Mouse (Mus musculus) ovary, postnatal 14 days (tissue): ENCODE measurements around the gene Ciao1.
"Not testable (repeated sequence)": the region's sequence is repeated elsewhere in the genome, so short reads cannot be mapped to it uniquely, and the experiment has no call there.

Experiments
- DNase-seq: peaks from one replicate; pipeline ENCODE4 v3.0.0; 2022; ENCODE audit warnings: low spot score

Gene Ciao1

GRCm38 (mm10) chr2:127250291-127251008, 2.8 kb upstream of the Ciao1 start:
- no peak for DNase-seq

GRCm38 (mm10) chr2:127248334-127249004, 853 bp upstream of the Ciao1 start:
- DNase-seq = peak; percentile 21

GRCm38 (mm10) chr2:127240065-127240464, 7.6 kb downstream of the Ciao1 start:
- no peak for DNase-seq

- no peak for DNase-seq
Measured at GRCm38 (mm10) chr2:127237897-127238610, 9.6 kb downstream of the Ciao1 start.

- no peak for DNase-seq
Measured at GRCm38 (mm10) chr2:127225261-127225660, 22.4 kb downstream of the Ciao1 start.

- no peak for DNase-seq
Measured at GRCm38 (mm10) chr2:127217746-127218145, 29.9 kb downstream of the Ciao1 start.

- DNase-seq = no peak
Measured at GRCm38 (mm10) chr2:127210701-127211100, 36.9 kb downstream of the Ciao1 start.

GRCm38 (mm10) chr2:127208452-127208769, 39.2 kb downstream of the Ciao1 start:
- no peak for DNase-seq

- DNase-seq = peak; percentile 87
Measured at GRCm38 (mm10) chr2:127207547-127208451, 39.8 kb downstream of the Ciao1 start, which contains the start of the genes 1810024B03Rik and Snrnp200. Gene 1810024B03Rik (minus strand): TSS chr2:127208280. Gene Snrnp200 (plus strand): TSS chr2:127208386.

- DNase-seq = no peak
Measured at GRCm38 (mm10) chr2:127206916-127207315, 40.7 kb downstream of the Ciao1 start.

- DNase-seq = not testable (repeated sequence)
Measured at GRCm38 (mm10) chr2:127205936-127206335, 41.7 kb downstream of the Ciao1 start.

GRCm38 (mm10) chr2:127204932-127205331, 42.7 kb downstream of the Ciao1 start:
- DNase-seq = peak; percentile 55
